Mouse (Mus musculus) ES-Bruce4 (cell line): Measurements from ENCODE around the gene Mfsd14a. TPM values are rescaled to one million over a fixed set of nuclear protein-coding genes. Genes with fewer than 3 reads are reported as not detected.

Experiments used
- H3K27ac ChIP-seq: 2 replicates; pipeline ENCODE4 v1.5.1; 2012; ENCODE audit warnings: low read length, inconsistent platforms; ENCODE audit not compliant: insufficient read depth
- H3K27me3 ChIP-seq: 2 replicates; pipeline ENCODE4 v1.6.1; 2012; ENCODE audit warnings: mild to moderate bottlenecking, low read length, inconsistent platforms; ENCODE audit not compliant: control insufficient read depth, poor library complexity, insufficient read depth, severe bottlenecking
- H3K36me3 ChIP-seq: 2 replicates; pipeline ENCODE4 v1.6.1; 2012; ENCODE audit warnings: inconsistent platforms, mild to moderate bottlenecking, low read length, moderate library complexity; ENCODE audit not compliant: control insufficient read depth, poor library complexity, insufficient read depth, severe bottlenecking
- H3K4me1 ChIP-seq: one replicate; pipeline ENCODE4 v1.8.1; 2011; ENCODE audit warnings: low read length; ENCODE audit not compliant: control insufficient read depth, insufficient read depth
- H3K4me3 ChIP-seq: 2 replicates; pipeline ENCODE4 v1.5.1; 2011; ENCODE audit warnings: low read depth, mild to moderate bottlenecking, low read length
- H3K9ac ChIP-seq: 2 replicates; pipeline ENCODE4 v1.6.1; 2012; ENCODE audit warnings: low read depth, mild to moderate bottlenecking, inconsistent platforms; ENCODE audit not compliant: poor library complexity, severe bottlenecking
- H3K9me3 ChIP-seq: replicated peaks from 2 replicates; pipeline ENCODE4 v1.6.1; 2012; ENCODE audit warnings: mild to moderate bottlenecking, low read length, inconsistent platforms; ENCODE audit not compliant: control insufficient read depth, poor library complexity, insufficient read depth, severe bottlenecking
- CTCF ChIP-seq: IDR thresholded peaks from one replicate; pipeline ENCODE4 v1.8.1; 2011; ENCODE audit warnings: low read depth, low read length
- EP300 ChIP-seq: IDR thresholded peaks from 2 replicates; pipeline ENCODE4 v1.6.1; 2011; ENCODE audit warnings: low read depth, low read length; ENCODE audit not compliant: insufficient read depth
- POLR2A ChIP-seq: IDR thresholded peaks from one replicate; pipeline ENCODE4 v1.8.1; 2011; ENCODE audit warnings: low read length; ENCODE audit not compliant: insufficient read depth
- polyA plus RNA-seq: library from polyadenylated mRNA; stranded (reverse); fragments of >200 nt; gene quantifications from 2 replicates; pipeline ENCODE4 v1.2.4, GENCODE M21; 2011; ENCODE audit warnings: low read depth; ENCODE audit not compliant: missing spikeins, insufficient read depth, insufficient read length

Mfsd14a gene
- polyA plus RNA-seq, 1 experiment: 78.1 TPM

DNA sequence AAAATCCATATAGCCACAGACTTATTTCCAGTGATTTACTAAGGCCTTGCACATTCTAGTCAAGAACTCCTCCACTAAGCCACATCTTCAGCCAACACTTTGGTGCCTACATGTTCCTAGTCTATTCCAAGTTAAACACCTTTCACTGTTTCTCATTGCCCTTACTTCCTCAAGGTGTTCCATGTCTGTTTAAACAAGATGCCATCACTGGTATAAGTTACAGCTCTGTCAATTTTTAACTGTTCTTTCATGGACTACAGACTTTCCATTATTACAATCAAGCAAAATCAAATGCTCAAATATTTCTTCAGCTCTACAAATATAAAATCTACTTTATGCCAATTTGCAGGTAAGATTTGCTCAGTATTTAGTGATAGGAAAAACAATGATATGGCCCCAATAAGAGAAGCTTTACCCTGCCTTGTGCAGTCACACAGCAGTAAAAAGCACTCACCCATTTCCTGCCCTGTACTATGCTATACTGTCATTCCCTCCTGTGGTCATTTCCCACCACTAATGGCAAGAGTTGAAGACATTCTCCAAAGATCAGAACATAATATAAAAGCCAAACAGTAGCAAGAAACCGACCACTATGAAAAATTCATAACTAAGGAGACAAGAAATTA, 40.3 kb upstream of the Mfsd14a start:
- Histone ChIP-seq H3K9me3 (no peaks in the 10 kb centered on the region), H3K27ac (no peak overlapping the region), H3K9ac (no peak overlapping the region), H3K4me1 (peaks cover 2% of the 10 kb centered on the region), H3K4me3 (no peak overlapping the region), H3K27me3 (no peaks in the 10 kb centered on the region), H3K36me3 (no peaks in the 10 kb centered on the region; the same call in 1 of the 2 replicates)
- TF ChIP-seq POLR2A (no peak), EP300 (no peak), CTCF (no peak)

- no peaks in the 10 kb centered on the region; the same call in 1 of the 2 replicates for H3K36me3 ChIP-seq
- no peaks in the 10 kb centered on the region for H3K27me3 ChIP-seq
- H3K4me3 ChIP-seq: no peak overlapping the region
- no peak overlapping the region for H3K9ac ChIP-seq
- no peak for TF ChIP-seq CTCF
- no peak for TF ChIP-seq EP300
- H3K9me3 ChIP-seq: no peaks in the 10 kb centered on the region
- H3K4me1 ChIP-seq: peaks cover 2% of the 10 kb centered on the region
- H3K27ac ChIP-seq: no peak overlapping the region
Observed at GRCm38 (mm10) chr3:116701601-116702000, 39.1 kb upstream of the Mfsd14a start.

DNA sequence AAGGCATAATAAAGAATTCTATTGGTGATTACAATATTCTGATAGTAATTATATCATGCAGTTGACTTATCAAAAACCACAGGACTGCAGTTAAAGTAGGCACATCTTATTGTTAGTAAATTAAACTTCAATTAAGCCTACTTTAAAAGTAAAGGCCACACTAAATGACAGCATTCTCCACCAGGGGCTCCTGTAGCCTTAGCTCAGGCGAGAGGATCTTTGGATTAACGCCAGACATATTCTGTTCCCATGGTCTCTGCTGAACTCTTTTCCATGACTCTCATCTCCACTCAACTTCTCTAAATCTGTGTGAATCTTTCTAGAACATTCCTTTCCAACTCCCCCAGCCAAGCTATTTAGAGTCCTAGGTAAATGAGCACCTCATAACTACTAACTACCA, 36.3 kb upstream of the Mfsd14a start:
- Histone ChIP-seq H3K9me3 (no peaks in the 10 kb centered on the region), H3K36me3 (no peaks in the 10 kb centered on the region; the same call in 1 of the 2 replicates), H3K4me1 (no peaks in the 10 kb centered on the region), H3K4me3 (no peak overlapping the region), H3K9ac (no peak overlapping the region), H3K27me3 (no peaks in the 10 kb centered on the region), H3K27ac (no peak overlapping the region)
- no peak for TF ChIP-seq CTCF

- no peaks in the 10 kb centered on the region; the same call in 1 of the 2 replicates for H3K36me3 ChIP-seq
- H3K4me3 ChIP-seq: no peak overlapping the region
- H3K9me3 ChIP-seq: no peaks in the 10 kb centered on the region
- H3K9ac ChIP-seq: no peak overlapping the region
- TF ChIP-seq EP300: no peak
- no peak for TF ChIP-seq POLR2A
- no peak overlapping the region for H3K27ac ChIP-seq
- H3K27me3 ChIP-seq: no peaks in the 10 kb centered on the region
- H3K4me1 ChIP-seq: no peaks in the 10 kb centered on the region
Observed at GRCm38 (mm10) chr3:116695666-116695985, 33.1 kb upstream of the Mfsd14a start.

DNA sequence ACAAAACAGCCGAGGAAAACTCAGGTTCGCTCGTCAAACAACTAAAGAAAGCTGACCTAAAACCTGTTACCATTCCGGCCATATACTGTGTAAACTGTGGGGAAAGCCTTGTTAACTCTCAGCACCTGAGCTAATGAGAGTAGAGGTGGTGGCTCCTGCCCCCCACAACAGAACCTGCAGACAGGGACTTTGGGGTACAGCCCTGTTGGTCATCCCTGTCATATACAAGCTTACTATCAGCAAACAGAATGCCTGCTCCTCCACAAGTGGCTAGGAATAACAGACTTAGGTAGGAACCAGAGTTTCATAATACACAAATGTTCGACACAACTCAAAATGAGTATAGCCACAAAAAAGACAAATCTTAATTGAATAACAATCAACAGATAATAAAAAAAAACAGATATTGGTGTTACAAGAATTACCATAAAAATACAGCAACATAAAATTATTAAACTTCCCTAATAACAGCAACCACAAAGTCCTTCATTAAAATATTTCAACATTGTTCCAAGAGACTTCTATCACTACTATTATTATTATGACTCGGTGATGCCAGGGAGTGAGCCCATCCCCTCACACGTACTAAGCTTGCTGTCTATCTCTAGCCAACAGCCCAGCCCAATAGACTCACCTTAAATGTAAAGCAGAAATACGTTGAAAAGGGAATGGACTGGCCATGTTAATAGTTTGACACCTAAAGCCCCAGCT, 32.6 kb upstream of the Mfsd14a start:
- Histone ChIP-seq H3K9ac (no peak overlapping the region), H3K27me3 (no peaks in the 10 kb centered on the region), H3K27ac (no peak overlapping the region), H3K36me3 (no peaks in the 10 kb centered on the region; the same call in 1 of the 2 replicates), H3K4me3 (no peak overlapping the region), H3K9me3 (no peaks in the 10 kb centered on the region), H3K4me1 (no peaks in the 10 kb centered on the region)
- no peak for TF ChIP-seq CTCF
- TF ChIP-seq POLR2A: no peak
- TF ChIP-seq EP300: no peak

DNA sequence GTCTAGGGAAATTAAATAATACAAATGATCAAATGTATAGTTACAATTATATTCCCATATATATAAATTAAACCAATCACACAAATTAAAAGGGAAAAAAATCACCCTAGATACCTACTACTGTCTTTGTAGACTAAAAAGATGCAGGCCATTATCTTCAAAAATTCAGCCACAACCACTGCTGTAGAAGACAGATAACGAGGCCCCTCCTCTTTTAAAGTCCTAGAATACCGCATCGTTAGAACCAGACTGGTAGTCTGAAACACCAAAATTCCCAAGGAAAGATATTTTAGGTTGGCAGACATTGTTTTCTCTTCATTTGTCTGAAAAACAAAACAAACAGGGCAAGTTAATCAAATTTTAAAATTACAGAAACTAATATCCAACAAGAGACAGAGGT, 31.8 kb upstream of the Mfsd14a start:
- no peak overlapping the region for H3K27ac ChIP-seq
- H3K4me3 ChIP-seq: no peak overlapping the region
- no peaks in the 10 kb centered on the region; the same call in 1 of the 2 replicates for H3K36me3 ChIP-seq
- H3K4me1 ChIP-seq: no peaks in the 10 kb centered on the region
- H3K9me3 ChIP-seq: no peaks in the 10 kb centered on the region
- H3K9ac ChIP-seq: no peak overlapping the region
- H3K27me3 ChIP-seq: no peaks in the 10 kb centered on the region
- no peak for TF ChIP-seq CTCF
- no peak for TF ChIP-seq POLR2A
- no peak for TF ChIP-seq EP300
